Mouse (Mus musculus): ENCODE data around the gene Thyn1.

Thyn1 gene

GRCm38 (mm10) chr9:26999461-27000395, at the start of gene Thyn1, which contains the start of gene Acad8:
TSS of gene Thyn1 (plus strand) at chr9:26999710.
TSS of gene Acad8 (minus strand) at chr9:26999566.
- peak; percentile 90 to 91 for DNase-seq (ENCODE audit: low spot score in 2 of 2)

GRCm38 (mm10) chr9:26977754-26978153, 21.8 kb upstream of the Thyn1 start:
- DNase-seq (ENCODE audit: low spot score in 2 of 2) = no peak

GRCm38 (mm10) chr9:26978776-26979175, 20.7 kb upstream of the Thyn1 start:
- no peak for DNase-seq (ENCODE audit: low spot score in 2 of 2)

GRCm38 (mm10) chr9:26985090-26985613, 14.4 kb upstream of the Thyn1 start:
- no peak for DNase-seq (ENCODE audit: low spot score in 2 of 2)

GRCm38 (mm10) chr9:26985668-26986277, 13.7 kb upstream of the Thyn1 start:
- DNase-seq (ENCODE audit: low spot score in 2 of 2) = no peak

GRCm38 (mm10) chr9:26990181-26990580, 9.3 kb upstream of the Thyn1 start:
- no peak for DNase-seq (ENCODE audit: low spot score in 2 of 2)

GRCm38 (mm10) chr9:26993118-26993517, 6.4 kb upstream of the Thyn1 start:
- DNase-seq (ENCODE audit: low spot score in 2 of 2) = no peak

- DNase-seq (ENCODE audit: low spot score in 2 of 2) = no peak
Observed at GRCm38 (mm10) chr9:26993900-26994299, 5.6 kb upstream of the Thyn1 start.

- DNase-seq (ENCODE audit: low spot score in 2 of 2) = no peak
Observed at GRCm38 (mm10) chr9:26997062-26997461, 2.4 kb upstream of the Thyn1 start.

- DNase-seq (ENCODE audit: low spot score in 2 of 2) = no peak
Observed at GRCm38 (mm10) chr9:26997501-26997900, 2.0 kb upstream of the Thyn1 start.

GRCm38 (mm10) chr9:26998669-26999460, 645 bp upstream of the Thyn1 start:
- DNase-seq (ENCODE audit: low spot score in 2 of 2) = no peak

GRCm38 (mm10) chr9:27005231-27005630, 5.7 kb downstream of the Thyn1 start:
- DNase-seq (ENCODE audit: low spot score in 2 of 2) = no peak

GRCm38 (mm10) chr9:27005933-27006332, 6.4 kb downstream of the Thyn1 start:
- DNase-seq (ENCODE audit: low spot score in 2 of 2) = no peak

- no peak for DNase-seq (ENCODE audit: low spot score in 2 of 2)
Observed at GRCm38 (mm10) chr9:27006866-27007265, 7.4 kb downstream of the Thyn1 start.

- DNase-seq (ENCODE audit: low spot score in 2 of 2) = no peak
Observed at GRCm38 (mm10) chr9:27009231-27009630, 9.7 kb downstream of the Thyn1 start.

- no peak for DNase-seq (ENCODE audit: low spot score in 2 of 2)
Observed at GRCm38 (mm10) chr9:27011572-27011971, 12.1 kb downstream of the Thyn1 start.

GRCm38 (mm10) chr9:27018961-27019360, 19.5 kb downstream of the Thyn1 start:
- DNase-seq (ENCODE audit: low spot score in 2 of 2) = peak in 1 of 2 experiments; percentile 17

GRCm38 (mm10) chr9:27023681-27024080, 24.2 kb downstream of the Thyn1 start:
- DNase-seq (ENCODE audit: low spot score in 2 of 2) = peak in 1 of 2 experiments; percentile 41

GRCm38 (mm10) chr9:27026708-27027107, 27.2 kb downstream of the Thyn1 start:
- peak in 1 of 2 experiments; percentile 64 for DNase-seq (ENCODE audit: low spot score in 2 of 2)

- DNase-seq (ENCODE audit: low spot score in 2 of 2) = peak; percentile 21 to 31
Observed at GRCm38 (mm10) chr9:27029022-27029827, 29.7 kb downstream of the Thyn1 start.

All from natural killer cell, adult 2 months (primary cell).